Mouse (Mus musculus) heart, adult 2 months (tissue): ENCODE results near the gene Sdccag8.

Experiments used
- CTCF ChIP-seq: fragments of 200-600 bp; IDR thresholded peaks from 2 replicates; pipeline ENCODE4 v1.8.1; 2022; ENCODE audit warnings: antibody characterized with exemption, mild to moderate bottlenecking, moderate library complexity
- EP300 ChIP-seq: fragments of 200-500 bp; IDR thresholded peaks from 2 replicates; pipeline ENCODE4 v1.6.1; 2011; ENCODE audit warnings: low read depth, low read length, control low read depth; ENCODE audit not compliant: insufficient read depth

DNA sequence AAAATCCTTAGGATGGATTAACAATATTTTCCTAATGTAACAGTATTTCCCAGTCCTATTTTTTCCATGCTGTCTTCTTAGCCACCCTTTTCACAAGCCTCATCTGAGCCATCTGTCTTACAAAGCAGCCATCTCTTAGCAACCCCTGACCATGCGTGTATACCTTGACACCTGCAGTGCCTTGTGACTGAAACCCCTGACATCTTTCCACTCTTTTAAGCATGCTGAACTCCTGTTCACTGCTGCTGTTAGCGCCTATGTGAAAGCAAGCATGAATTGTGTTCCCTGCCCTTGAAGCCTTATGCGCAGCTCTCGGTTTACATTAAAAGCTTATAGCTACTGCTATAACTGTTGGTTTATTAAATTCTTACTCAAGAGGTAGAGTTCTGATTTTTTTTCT is 10.6 kb downstream of the Sdccag8 start:
- TF ChIP-seq CTCF, result no peak
- no peak for TF ChIP-seq EP300
